Mouse (Mus musculus) myocyte (in vitro differentiated cells): Measurements from ENCODE around the gene Kif1bp.

Experiments used
- CEBPB ChIP-seq: IDR thresholded peaks from 2 replicates; pipeline ENCODE4 v1.6.1; 2011; ENCODE audit warnings: mild to moderate bottlenecking, moderate library complexity; ENCODE audit not compliant: poor library complexity, insufficient read depth, severe bottlenecking
- E2F4 ChIP-seq: IDR thresholded peaks from one replicate; pipeline ENCODE4 v1.6.1; 2011; ENCODE audit warnings: mild to moderate bottlenecking, control low read depth, moderate library complexity; ENCODE audit not compliant: insufficient read depth
- POLR2A ChIP-seq: IDR thresholded peaks from one replicate; pipeline ENCODE4 v1.6.1; 2011; ENCODE audit warnings: low read depth, mild to moderate bottlenecking, control low read depth, moderate library complexity; ENCODE audit not compliant: insufficient read length
- POLR2AphosphoS2 ChIP-seq: IDR thresholded peaks from one replicate; pipeline ENCODE4 v1.6.1; 2011; ENCODE audit warnings: low read depth, control low read depth; ENCODE audit not compliant: insufficient read length

DNA sequence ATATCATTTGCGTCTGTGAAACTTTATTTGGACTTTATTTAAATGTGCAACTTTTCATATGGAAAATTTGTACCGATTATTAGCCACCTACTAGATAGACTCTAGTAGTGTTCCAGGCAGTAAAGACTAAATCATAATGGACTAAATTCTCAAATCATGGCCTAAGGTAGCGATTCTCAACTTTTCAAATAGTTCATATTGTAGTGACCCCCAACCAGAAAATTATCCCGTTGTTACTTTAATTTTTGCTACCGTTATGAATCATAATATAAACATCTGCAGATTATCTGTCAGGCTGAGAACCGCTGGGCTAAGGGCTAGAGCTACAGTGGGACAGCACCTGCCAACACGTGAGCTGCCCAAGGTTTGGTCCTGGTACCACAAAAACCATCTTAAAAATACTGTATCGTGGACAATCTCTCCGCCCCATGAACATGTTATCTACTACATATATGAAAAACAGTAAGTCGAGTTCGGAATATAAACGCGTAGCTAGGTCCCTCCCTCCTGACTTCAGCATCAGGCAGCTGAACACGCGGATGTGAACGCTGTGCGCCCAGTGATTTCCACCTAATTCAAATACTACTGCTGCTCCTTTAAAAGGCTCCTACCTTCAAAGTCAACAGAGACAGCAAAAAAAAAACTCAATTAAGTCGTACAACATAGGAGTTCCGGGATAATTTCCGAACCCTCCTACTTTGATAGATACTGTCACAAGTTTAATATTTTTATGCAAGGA is 23.0 kb upstream of the Kif1bp start:
- TF ChIP-seq E2F4 (no peak), CEBPB (no peak), POLR2A (no peak), POLR2AphosphoS2 (no peak)
